Mouse (Mus musculus): ENCODE results near the gene Gm10375.
"Not testable (repeated sequence)": the region's sequence is repeated elsewhere in the genome, so short reads cannot be mapped to it uniquely, and the experiment has no call there.

The Gm10375 gene

DNA sequence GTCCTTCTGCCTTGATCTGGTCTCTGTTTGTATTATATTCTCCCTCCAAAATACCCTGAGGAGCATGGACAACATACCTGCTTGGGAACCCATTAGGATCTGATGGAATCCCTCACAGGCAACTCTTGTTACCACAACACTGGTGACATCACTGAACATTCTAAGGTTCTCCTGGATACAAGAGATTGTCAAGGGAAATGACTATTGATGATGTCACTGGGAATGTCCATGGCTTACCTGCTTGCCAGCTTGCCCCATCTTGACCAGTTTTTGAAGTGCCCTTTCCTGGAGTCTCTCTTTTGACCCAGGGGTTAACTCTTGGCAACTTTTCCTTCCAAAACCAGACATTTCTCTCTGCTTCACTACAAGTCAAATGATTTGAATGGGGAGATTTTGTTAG, at the start of gene Gm10375:
Gene Gm10375 (minus strand): TSS at position 101 of the 400 bp plus-strand sequence.
- DNase-seq (ENCODE audit: low read depth), result not testable (repeated sequence)

DNA sequence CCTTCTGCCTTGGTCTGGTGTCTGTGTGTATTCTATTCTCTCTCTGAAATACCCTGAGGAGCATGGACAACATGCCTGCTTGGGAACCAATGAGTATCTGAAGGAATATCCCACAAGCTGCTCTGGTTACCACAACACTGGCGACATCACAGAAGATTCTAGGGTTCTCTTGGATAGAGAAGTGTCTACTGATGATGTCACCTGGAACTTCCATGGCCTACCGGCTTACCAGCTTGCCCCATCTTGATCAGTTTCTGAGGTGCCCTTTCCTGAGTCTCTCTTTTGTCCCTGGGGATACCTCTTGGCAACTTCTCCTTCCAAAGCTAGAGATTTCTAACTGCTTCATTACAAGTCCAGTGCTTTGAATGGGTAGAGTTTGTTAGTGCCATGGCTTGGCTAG, 28.8 kb downstream of the Gm10375 start, which contains the start of gene Gm17654:
Gene Gm17654 (minus strand): TSS at position 101 of the 400 bp plus-strand sequence.
- DNase-seq (ENCODE audit: low read depth), result not testable (repeated sequence)

GRCm38 (mm10) chr14:43577969-43578368, 29.8 kb downstream of the Gm10375 start:
- DNase-seq (ENCODE audit: low read depth), result not testable (repeated sequence)

All from 416B (cell line).